Mouse (Mus musculus) ES-Bruce4 (cell line): ENCODE data around the gene Myo18a.

Experiments
- CTCF ChIP-seq: IDR thresholded peaks from one replicate; pipeline ENCODE4 v1.8.1; 2011; ENCODE audit warnings: low read depth, low read length
- EP300 ChIP-seq: IDR thresholded peaks from 2 replicates; pipeline ENCODE4 v1.6.1; 2011; ENCODE audit warnings: low read depth, low read length; ENCODE audit not compliant: insufficient read depth
- POLR2A ChIP-seq: IDR thresholded peaks from one replicate; pipeline ENCODE4 v1.8.1; 2011; ENCODE audit warnings: low read length; ENCODE audit not compliant: insufficient read depth

- peak; percentile 49 for TF ChIP-seq CTCF
- no peak for TF ChIP-seq POLR2A
- peak; percentile 99 for TF ChIP-seq EP300
Measured at GRCm38 (mm10) chr11:77893787-77894718, 131.0 kb downstream of the Myo18a start, which contains the start of gene Pipox.
